Comparison of ENCODE assay signal across 11 mouse cellular contexts in genomic region chr5:114323105-114323790, GRCm38 (mm10). TPM values are rescaled to one million over a fixed set of nuclear protein-coding genes. Genes with fewer than 3 reads are reported as not detected.
DNase-seq lines count a peak whose midpoint lies in the region; ATAC-seq lines count a peak whose summit lies in the region.
"Had no signal": no experiment of that assay in that cellular context is flagged by ENCODE, and none has a peak within 500 bp of the region (broad histone marks: within the 10 kb centered on the region; RNA-seq: fewer than 3 reads in every experiment).

No protein-coding gene starts in this region.

- peak; percentile 17 to 38 for DNase-seq in lung, adult 18-20 months
- no peak for DNase-seq in lung, postnatal 10 days
- peak; percentile 31 for DNase-seq in thymus, postnatal 0 days (ENCODE audit: low spot score)
- DNase-seq in Muller cell, postnatal 12 days (ENCODE audit: inconsistent ontology term), result no peak
- DNase-seq in urinary bladder, adult 2 months (ENCODE audit: low spot score), result no peak
- DNase-seq in right cerebral cortex, postnatal 4 days, result no peak

- peak; percentile 93 for ATAC-seq in activated CD4-positive, CD25-positive, alpha-beta regulatory T cell, adult 4 months
- peak; percentile 66 for ATAC-seq in megakaryocyte, adult 5-6 weeks (ENCODE audit: poor library complexity, severe bottlenecking)

RNA-seq across cellular contexts. Expression of gene Myo1h, which starts 34.3 kb away (rescaled TPM):
- polyA plus RNA-seq in activated CD4-positive, CD25-positive, alpha-beta regulatory T cell, adult 4 months (2017; shearing (Covaris generic)), result 1 to 10 TPM; 2.2 to 2.8 TPM
- total RNA-seq in megakaryocyte, adult 5-6 weeks (2015), result 4.3 and 8.6 TPM in 2 replicates
- total RNA-seq in megakaryocyte, adult 5-6 weeks (2017), result 5.2 and 12.5 TPM in 2 replicates
- 0.27 and 0.55 TPM in 2 replicates for polyA plus RNA-seq in thymus, postnatal 0 days (2015; fragmentation: Nextera tagmentation; extraction: Ambion mirVana)
- 2.8 and 3.1 TPM in 2 replicates for polyA plus RNA-seq in urinary bladder, adult 2 months (2012; rRNA removed)

RNA-seq across cellular contexts. Expression of gene Foxn4, which starts 49.6 kb away (rescaled TPM):
- not detected for polyA plus RNA-seq in activated CD4-positive, CD25-positive, alpha-beta regulatory T cell, adult 4 months (2017; shearing (Covaris generic))
- total RNA-seq in megakaryocyte, adult 5-6 weeks (2015), result not detected in 2 replicates
- total RNA-seq in megakaryocyte, adult 5-6 weeks (2017), result not detected in 2 replicates
- polyA plus RNA-seq in thymus, postnatal 0 days (2015; fragmentation: Nextera tagmentation; extraction: Ambion mirVana), result 0.05 and 0.13 TPM in 2 replicates
- not detected in 2 replicates for polyA plus RNA-seq in urinary bladder, adult 2 months (2012; rRNA removed)
- total RNA-seq: left cerebral cortex, adult 2 months had no signal
- polyA plus RNA-seq: intestine, embryonic 14.5 days; macrophage had no signal

RNA-seq across cellular contexts. Expression of gene Kctd10, which starts 57.1 kb away (rescaled TPM):
- polyA plus RNA-seq in activated CD4-positive, CD25-positive, alpha-beta regulatory T cell, adult 4 months (2017; shearing (Covaris generic)), result 10 to 100 TPM; 54.7 to 70.7 TPM
- 30.2 and 32.5 TPM in 2 replicates for total RNA-seq in megakaryocyte, adult 5-6 weeks (2015)
- total RNA-seq in megakaryocyte, adult 5-6 weeks (2017), result 89.8 and 106 TPM in 2 replicates
- 65.6 and 65.8 TPM in 2 replicates for polyA plus RNA-seq in thymus, postnatal 0 days (2015; fragmentation: Nextera tagmentation; extraction: Ambion mirVana)
- 134 and 142 TPM in 2 replicates for polyA plus RNA-seq in urinary bladder, adult 2 months (2012; rRNA removed)

RNA-seq across cellular contexts. Expression of gene Ube3b, which starts 57.2 kb away (rescaled TPM):
- 10 to 100 TPM; 20.5 to 28.7 TPM for polyA plus RNA-seq in activated CD4-positive, CD25-positive, alpha-beta regulatory T cell, adult 4 months (2017; shearing (Covaris generic))
- 23.7 and 27.3 TPM in 2 replicates for total RNA-seq in megakaryocyte, adult 5-6 weeks (2015)
- 17.5 and 19.3 TPM in 2 replicates for total RNA-seq in megakaryocyte, adult 5-6 weeks (2017)
- polyA plus RNA-seq in thymus, postnatal 0 days (2015; fragmentation: Nextera tagmentation; extraction: Ambion mirVana), result 29.4 and 29.7 TPM in 2 replicates
- polyA plus RNA-seq in urinary bladder, adult 2 months (2012; rRNA removed), result 35.2 and 38.5 TPM in 2 replicates

Comparison
In these comparisons a context has a peak if more than half of its experiments do, and no peak if none do; other contexts are left out.
1. DNase-seq: peak in lung, adult 18-20 months (2 of 2) and thymus, postnatal 0 days (single experiment); none in lung, postnatal 10 days (single experiment), Muller cell, postnatal 12 days (single experiment), urinary bladder, adult 2 months (single experiment) and right cerebral cortex, postnatal 4 days (single experiment).